Mouse (Mus musculus) liver, embryonic 15.5 days (tissue): ENCODE results near the gene Ammecr1. TPM values are rescaled to one million over a fixed set of nuclear protein-coding genes. Genes with fewer than 3 reads are reported as not detected.

Experiments
- ATAC-seq: fragments of 200-750 bp; cut with Nextera tagmentation; 2 replicates; pipeline ENCODE4 v1.8.0; 2017; ENCODE audit warnings: moderate number of reproducible peaks, mild to moderate bottlenecking, moderate library complexity; ENCODE audit not compliant: insufficient read depth
- H3K27ac ChIP-seq: fragments of 300-500 bp; sonication (generic); replicated peaks from 2 replicates; pipeline ENCODE4 v1.5.1; 2015; ENCODE audit warnings: mild to moderate bottlenecking, inconsistent platforms
- H3K27me3 ChIP-seq: fragments of 300-500 bp; sonication (generic); 2 replicates; pipeline ENCODE4 v1.6.1; 2015; ENCODE audit warnings: mild to moderate bottlenecking, inconsistent platforms
- H3K36me3 ChIP-seq: fragments of 300-500 bp; sonication (generic); replicated peaks from 2 replicates; pipeline ENCODE4 v1.6.1; 2015; ENCODE audit warnings: moderate library complexity, mild to moderate bottlenecking, inconsistent platforms
- H3K4me1 ChIP-seq: fragments of 300-500 bp; sonication (generic); replicated peaks from 2 replicates; pipeline ENCODE4 v1.6.1; 2015; ENCODE audit warnings: inconsistent platforms
- H3K4me2 ChIP-seq: fragments of 300-500 bp; sonication (generic); 2 replicates; pipeline ENCODE4 v1.6.1; 2015; ENCODE audit warnings: moderate library complexity, mild to moderate bottlenecking, inconsistent platforms
- H3K4me3 ChIP-seq: fragments of 300-500 bp; sonication (generic); replicated peaks from 2 replicates; pipeline ENCODE4 v1.5.1; 2015; ENCODE audit warnings: mild to moderate bottlenecking, inconsistent platforms
- H3K9ac ChIP-seq: fragments of 300-500 bp; sonication (generic); 2 replicates; pipeline ENCODE4 v1.6.1; 2015; ENCODE audit warnings: moderate library complexity, mild to moderate bottlenecking, inconsistent platforms
- H3K9me3 ChIP-seq: fragments of 300-500 bp; sonication (generic); replicated peaks from 2 replicates; pipeline ENCODE4 v1.6.1; 2016; ENCODE audit warnings: inconsistent platforms
- WGBS: fragments of 180-500 bp; shearing (Covaris S2); methylation state at CpG from one replicate; pipeline ENCODE4 v1.1.7; 2015; ENCODE audit warnings: mixed read lengths; ENCODE audit not compliant: insufficient replicate concordance; 5-methylcytosine and 5-hydroxymethylcytosine counted together
- polyA plus RNA-seq: library from polyadenylated mRNA; unstranded; fragments of >200 nt; fragmentation: Nextera tagmentation; extraction: Ambion mirVana; gene quantifications from 2 replicates; pipeline ENCODE4 v1.2.1, GENCODE M21; 2015

Gene Ammecr1
- polyA plus RNA-seq, 1 experiment from 2014 or later, result 10.9 TPM

DNA sequence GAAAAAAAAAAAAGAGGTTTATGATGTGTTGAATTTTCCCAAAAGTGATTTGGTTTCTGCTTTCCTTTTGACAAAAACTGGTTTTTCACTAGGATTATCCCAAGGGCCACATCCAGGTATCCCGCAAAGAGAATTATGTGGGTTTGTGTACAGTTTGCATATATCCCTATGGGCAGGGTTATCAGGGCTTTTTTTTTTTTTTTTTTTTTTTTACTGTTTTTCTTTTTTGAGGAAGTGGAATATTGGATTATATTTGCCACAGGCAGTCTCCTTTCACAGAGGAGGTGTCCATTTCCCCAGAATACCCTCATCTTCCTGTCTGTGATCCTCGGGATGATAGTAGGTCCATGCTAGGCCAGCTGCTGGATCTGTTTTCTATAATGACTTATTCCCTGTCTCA, 137.3 kb downstream of the Ammecr1 start:
- H3K9ac ChIP-seq, result no peak overlapping the region
- no peak for ATAC-seq
- no peaks in the 10 kb centered on the region for H3K9me3 ChIP-seq
- H3K27me3 ChIP-seq, result no peaks in the 10 kb centered on the region
- no peaks in the 10 kb centered on the region; the same call in 1 of the 2 replicates for H3K36me3 ChIP-seq
- H3K4me1 ChIP-seq, result peaks cover 8% of the 10 kb centered on the region
- H3K4me3 ChIP-seq, result no peak overlapping the region
- 60% methylated on average over 2 of the region's 2 CpGs for WGBS
- H3K4me2 ChIP-seq, result no peak overlapping the region
- H3K27ac ChIP-seq, result no peak overlapping the region

DNA sequence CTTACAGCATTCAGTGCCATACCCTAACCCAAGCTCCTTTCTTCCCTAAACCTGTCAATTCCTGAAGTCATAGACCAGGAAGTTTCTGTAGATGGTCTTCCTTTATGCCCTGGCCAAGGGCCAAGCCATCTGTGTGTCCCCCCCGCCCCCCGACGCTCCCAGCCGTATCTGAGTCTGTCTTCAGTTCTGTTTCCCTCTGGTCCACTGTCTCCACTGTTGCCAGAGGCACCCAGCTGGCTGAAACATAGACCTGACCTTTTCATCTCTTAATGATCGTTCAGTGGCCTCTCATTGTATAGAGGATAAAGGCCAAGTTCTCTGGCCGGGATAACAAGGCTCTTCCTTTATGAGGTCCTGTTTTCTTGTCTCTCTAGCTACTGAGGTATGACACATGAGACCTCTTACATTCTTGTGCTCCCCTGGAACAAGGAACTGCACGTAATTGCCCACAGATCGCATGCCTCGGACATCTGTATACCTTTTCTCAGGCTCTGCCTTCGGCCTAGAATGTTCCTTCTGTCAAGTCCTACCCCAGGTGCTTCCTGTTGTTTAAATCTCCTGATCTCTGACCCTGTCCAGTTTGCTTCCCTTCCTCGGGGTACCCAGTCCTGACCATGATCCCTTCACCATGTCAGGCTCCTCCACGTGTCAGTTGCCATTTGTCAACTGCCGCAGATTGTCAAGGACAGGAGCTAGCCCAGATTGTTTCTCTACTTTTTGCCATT, 138.2 kb downstream of the Ammecr1 start:
- no peaks in the 10 kb centered on the region for H3K9me3 ChIP-seq
- H3K4me2 ChIP-seq, result no peak overlapping the region
- peaks cover 8% of the 10 kb centered on the region for H3K4me1 ChIP-seq
- no peak overlapping the region for H3K4me3 ChIP-seq
- no peak for ATAC-seq
- no peak overlapping the region for H3K27ac ChIP-seq
- no peak overlapping the region for H3K9ac ChIP-seq
- whole genome bisulfite sequencing, result 70% methylated on average over 13 of the region's 13 CpGs
- no peaks in the 10 kb centered on the region for H3K27me3 ChIP-seq
- H3K36me3 ChIP-seq, result no peaks in the 10 kb centered on the region; the same call in 1 of the 2 replicates

DNA sequence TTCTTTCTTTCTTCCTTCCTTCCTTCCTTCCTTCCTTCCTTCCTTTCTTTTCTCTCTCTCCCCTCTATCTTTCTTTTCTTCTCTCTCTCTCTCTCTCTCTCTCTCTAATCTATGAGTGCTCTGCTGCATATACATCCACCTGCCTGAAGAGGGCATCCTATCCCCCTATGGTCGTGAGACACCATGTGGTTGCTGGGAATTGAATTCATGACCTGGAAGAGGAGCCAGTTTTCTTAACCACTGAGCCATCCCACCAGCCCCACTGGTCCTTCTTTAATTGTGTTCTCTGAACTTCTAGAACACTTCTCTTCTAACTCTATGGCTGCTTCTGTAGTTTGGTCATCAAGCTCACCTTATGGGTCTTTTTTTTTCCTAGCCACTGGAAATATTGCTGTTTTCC, 138.9 kb downstream of the Ammecr1 start:
- Histone ChIP-seq H3K27ac (no peak overlapping the region), H3K4me2 (no peak overlapping the region), H3K36me3 (no peaks in the 10 kb centered on the region), H3K9ac (no peak overlapping the region), H3K9me3 (no peaks in the 10 kb centered on the region), H3K4me1 (peaks cover 8% of the 10 kb centered on the region), H3K4me3 (no peak overlapping the region), H3K27me3 (no peaks in the 10 kb centered on the region)
- 20% methylated on average over 1 of the region's 1 CpGs for WGBS
- ATAC-seq, result no peak

DNA sequence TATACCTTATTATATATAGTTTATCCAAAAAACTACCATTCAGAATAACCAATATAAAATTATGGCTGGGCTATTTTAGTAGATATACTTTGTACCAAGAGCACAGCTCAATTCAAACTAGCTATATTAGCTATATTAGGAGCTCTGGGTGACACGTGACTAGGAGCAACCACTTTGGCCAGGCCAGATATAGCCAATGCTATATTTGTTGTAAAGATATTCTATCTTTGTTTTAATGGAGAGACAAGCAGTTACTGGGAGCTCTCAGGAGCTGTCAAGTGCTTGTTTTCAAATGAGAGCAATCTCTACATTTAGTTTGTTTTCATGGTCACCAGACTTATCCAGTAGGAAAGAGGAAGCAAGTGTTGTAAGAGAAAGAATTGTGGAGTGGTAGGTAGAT, 141.2 kb downstream of the Ammecr1 start:
- H3K27me3 ChIP-seq, result no peaks in the 10 kb centered on the region
- H3K27ac ChIP-seq, result no peak overlapping the region
- no peaks in the 10 kb centered on the region for H3K36me3 ChIP-seq
- no peak overlapping the region for H3K4me3 ChIP-seq
- no peaks in the 10 kb centered on the region for H3K9me3 ChIP-seq
- no peak for ATAC-seq
- H3K4me1 ChIP-seq, result peaks cover 8% of the 10 kb centered on the region
- no peak overlapping the region for H3K9ac ChIP-seq
- 72% methylated on average over 1 of the region's 1 CpGs for WGBS
- H3K4me2 ChIP-seq, result no peak overlapping the region

DNA sequence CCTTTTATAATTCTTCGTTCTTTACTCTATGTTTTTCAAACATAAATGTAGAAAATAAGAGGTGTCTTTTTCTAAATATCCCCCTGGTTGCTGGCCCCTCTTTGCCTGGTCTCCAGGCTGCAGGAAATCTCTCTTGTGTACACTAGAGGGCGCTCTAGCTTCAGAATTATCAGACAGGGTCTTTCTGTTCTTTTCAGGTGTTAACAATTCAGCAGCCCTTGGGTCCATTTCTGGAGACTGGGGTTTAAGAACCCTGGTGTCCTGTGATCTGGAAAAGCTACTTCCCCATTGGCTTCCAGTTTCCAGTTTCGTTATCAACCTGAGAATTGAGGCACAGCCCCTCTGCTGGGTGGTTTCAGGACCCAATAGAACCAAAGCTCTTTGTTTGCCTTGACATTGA, 144.7 kb downstream of the Ammecr1 start:
- H3K27me3 ChIP-seq, result no peaks in the 10 kb centered on the region
- H3K4me2 ChIP-seq, result no peak overlapping the region
- H3K36me3 ChIP-seq, result no peaks in the 10 kb centered on the region
- WGBS, result 39% methylated on average over 3 of the region's 3 CpGs
- no peak for ATAC-seq
- no peak overlapping the region for H3K4me3 ChIP-seq
- no peaks in the 10 kb centered on the region for H3K9me3 ChIP-seq
- H3K4me1 ChIP-seq, result no peaks in the 10 kb centered on the region
- H3K27ac ChIP-seq, result no peak overlapping the region
- H3K9ac ChIP-seq, result no peak overlapping the region

DNA sequence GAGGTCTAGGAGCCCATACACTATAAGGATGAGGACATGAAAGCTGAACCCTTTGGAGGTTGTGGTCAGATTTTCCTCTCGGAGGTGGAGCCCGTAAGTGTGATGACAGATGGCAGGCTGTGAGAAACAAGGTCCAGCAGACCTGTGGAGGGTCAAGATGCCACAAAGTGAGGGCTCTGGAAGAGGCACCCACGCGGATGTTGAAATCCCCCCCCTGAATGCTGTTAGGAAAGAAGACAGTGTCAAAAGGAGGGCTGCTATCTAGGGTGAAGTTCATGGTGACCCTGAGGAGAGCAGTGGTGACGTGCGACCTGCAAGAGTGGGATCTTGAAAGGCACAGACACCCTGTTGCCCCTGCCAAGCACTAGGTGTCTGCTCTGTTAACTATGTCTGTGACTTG, 145.3 kb downstream of the Ammecr1 start:
- Histone ChIP-seq H3K36me3 (no peaks in the 10 kb centered on the region), H3K9me3 (no peaks in the 10 kb centered on the region), H3K4me3 (no peak overlapping the region), H3K9ac (no peak overlapping the region), H3K27ac (no peak overlapping the region), H3K4me2 (no peak overlapping the region), H3K4me1 (no peaks in the 10 kb centered on the region), H3K27me3 (no peaks in the 10 kb centered on the region)
- no peak for ATAC-seq
- 81% methylated on average over 6 of the region's 6 CpGs for WGBS

DNA sequence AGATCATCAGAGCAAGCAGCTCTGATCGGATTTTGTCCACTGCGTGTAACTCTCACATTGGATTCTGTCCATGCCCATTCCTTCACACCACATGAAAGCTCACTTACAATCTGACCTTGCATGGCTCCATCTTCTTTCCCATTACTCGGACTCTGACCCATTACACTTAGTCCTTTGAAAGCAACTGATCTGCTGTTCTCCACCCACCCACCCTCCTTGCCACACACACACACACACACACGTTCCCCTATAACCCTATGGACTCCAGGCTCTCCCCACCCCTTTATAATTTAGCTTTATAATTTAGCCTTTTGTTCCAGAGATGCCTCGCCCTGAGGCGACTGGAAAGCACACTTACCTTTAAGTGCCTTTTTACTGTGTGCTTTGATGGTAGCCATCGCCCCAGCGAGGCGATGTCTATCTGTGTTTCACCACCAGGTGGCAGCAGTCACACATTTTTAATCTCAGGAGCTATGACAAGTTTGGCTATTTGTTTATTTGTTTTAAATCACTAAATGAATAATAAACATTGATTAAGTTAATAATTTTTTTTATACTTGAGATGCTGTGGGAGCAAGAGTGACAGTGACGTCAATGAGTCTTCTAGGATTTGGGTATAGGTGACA, 148.4 kb downstream of the Ammecr1 start:
- H3K9me3 ChIP-seq, result no peaks in the 10 kb centered on the region
- no peaks in the 10 kb centered on the region for H3K27me3 ChIP-seq
- H3K27ac ChIP-seq, result no peak overlapping the region
- no peak overlapping the region for H3K9ac ChIP-seq
- no peak for ATAC-seq
- H3K4me3 ChIP-seq, result no peak overlapping the region
- 47% methylated on average over 10 of the region's 10 CpGs for WGBS
- no peak overlapping the region for H3K4me2 ChIP-seq
- H3K4me1 ChIP-seq, result no peaks in the 10 kb centered on the region
- no peaks in the 10 kb centered on the region for H3K36me3 ChIP-seq

DNA sequence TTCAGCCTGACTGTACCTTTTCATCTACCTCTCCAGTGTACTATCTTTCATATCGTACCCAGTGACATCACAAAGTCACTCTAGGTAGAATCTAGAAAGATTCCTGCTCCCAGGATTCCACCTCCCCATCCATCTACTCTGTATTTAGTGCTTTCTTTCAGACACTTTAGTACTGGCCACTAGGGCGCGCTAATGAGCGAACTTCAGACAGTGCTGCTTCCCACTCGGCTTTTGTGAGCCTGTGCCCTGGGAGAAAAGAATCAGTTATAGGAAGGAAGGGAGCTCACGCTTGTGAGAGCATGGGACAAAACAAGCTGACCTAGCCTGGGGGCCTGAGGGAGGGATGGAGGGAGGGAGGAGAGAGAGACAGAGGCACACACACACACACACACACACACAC, 153.4 kb downstream of the Ammecr1 start:
- H3K27ac ChIP-seq, result no peak overlapping the region
- H3K36me3 ChIP-seq, result 0 out of 2 replicates have a peak, but pooled peaks cover 7% of the 10 kb centered on the region
- no peaks in the 10 kb centered on the region for H3K27me3 ChIP-seq
- no peak overlapping the region for H3K4me2 ChIP-seq
- 29% methylated on average over 6 of the region's 6 CpGs for WGBS
- ATAC-seq, result no peak
- H3K9ac ChIP-seq, result no peak overlapping the region
- H3K4me1 ChIP-seq, result no peaks in the 10 kb centered on the region
- no peak overlapping the region for H3K4me3 ChIP-seq
- no peaks in the 10 kb centered on the region for H3K9me3 ChIP-seq

DNA sequence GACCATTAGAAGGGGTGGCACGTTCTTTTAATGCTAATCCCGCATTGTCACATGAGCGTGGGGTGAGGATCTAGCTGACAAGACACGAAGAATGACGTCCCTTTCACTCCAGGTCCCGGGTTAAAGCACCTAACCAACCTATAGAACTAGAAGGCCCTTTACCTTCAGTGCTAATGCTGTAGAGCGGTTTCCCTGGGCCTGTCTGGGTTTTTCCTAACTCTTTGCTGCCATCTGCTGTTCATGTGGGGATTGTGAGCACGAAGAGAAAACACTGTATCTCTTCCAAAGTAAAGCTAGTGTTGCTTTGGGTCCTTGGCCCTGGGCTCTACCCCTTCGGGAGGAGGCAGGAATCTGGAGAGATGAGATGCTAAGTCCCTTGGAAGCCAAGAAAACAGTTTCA, 158.1 kb downstream of the Ammecr1 start:
- H3K4me2 ChIP-seq, result no peak overlapping the region
- H3K9me3 ChIP-seq, result no peaks in the 10 kb centered on the region
- no peaks in the 10 kb centered on the region for H3K27me3 ChIP-seq
- 43% methylated on average over 9 of the region's 9 CpGs for WGBS
- no peak overlapping the region for H3K9ac ChIP-seq
- H3K4me3 ChIP-seq, result no peak overlapping the region
- H3K4me1 ChIP-seq, result no peaks in the 10 kb centered on the region
- no peak for ATAC-seq
- no peak overlapping the region for H3K27ac ChIP-seq
- H3K36me3 ChIP-seq, result 0 out of 2 replicates have a peak, but pooled peaks cover 11% of the 10 kb centered on the region

DNA sequence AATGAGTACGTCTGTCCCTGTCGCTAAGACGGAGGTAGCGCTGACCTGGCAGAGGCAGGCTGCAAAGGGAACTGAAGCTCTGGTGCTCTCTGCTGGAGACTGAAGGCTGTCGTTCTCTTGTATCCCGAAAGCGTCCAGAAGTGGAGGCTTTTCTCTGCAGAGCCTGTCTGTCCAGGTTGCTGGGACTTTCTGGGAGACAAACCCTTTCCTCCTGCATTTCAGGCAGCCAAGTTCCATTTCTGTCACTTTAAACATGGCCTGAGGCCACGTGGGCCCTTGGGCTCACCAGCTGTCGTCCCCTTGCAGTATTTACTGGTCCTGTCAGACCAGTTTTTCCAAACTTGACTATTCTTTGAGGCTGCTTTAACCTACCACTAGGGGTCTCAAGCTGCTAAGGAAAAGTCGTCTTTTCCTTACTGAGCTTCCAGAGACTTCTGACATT, 159.9 kb downstream of the Ammecr1 start:
- no peak for ATAC-seq
- Histone ChIP-seq H3K9me3 (no peaks in the 10 kb centered on the region), H3K4me3 (no peak overlapping the region), H3K36me3 (0 out of 2 replicates have a peak, but pooled peaks cover 11% of the 10 kb centered on the region), H3K4me2 (no peak overlapping the region), H3K27ac (no peak overlapping the region), H3K4me1 (no peaks in the 10 kb centered on the region), H3K27me3 (no peaks in the 10 kb centered on the region), H3K9ac (no peak overlapping the region)
- WGBS, result 58% methylated on average over 10 of the region's 10 CpGs

DNA sequence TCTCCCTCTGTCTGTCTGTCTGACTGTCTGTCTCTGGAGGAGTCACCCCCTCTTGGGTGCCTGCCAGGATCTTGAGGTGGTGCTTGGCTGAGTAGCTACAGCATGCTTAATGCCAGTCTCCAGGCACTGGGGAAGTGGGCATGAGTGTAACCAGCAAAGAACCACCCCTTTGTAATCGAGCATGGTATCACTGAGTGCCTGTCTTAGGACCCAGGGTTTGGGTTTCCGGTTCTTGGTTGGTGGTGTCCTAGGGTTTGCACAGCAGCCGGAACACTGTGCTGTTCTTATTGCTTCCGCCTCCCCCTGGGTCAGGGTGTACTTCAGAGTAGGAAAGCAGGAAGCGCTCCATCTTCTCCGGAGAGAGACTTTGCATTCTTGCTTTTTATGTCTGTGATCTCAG, 160.4 kb downstream of the Ammecr1 start:
- 0 out of 2 replicates have a peak, but pooled peaks cover 11% of the 10 kb centered on the region for H3K36me3 ChIP-seq
- H3K27me3 ChIP-seq, result no peaks in the 10 kb centered on the region
- no peak overlapping the region for H3K9ac ChIP-seq
- no peak overlapping the region for H3K4me2 ChIP-seq
- 70% methylated on average over 6 of the region's 6 CpGs for WGBS
- ATAC-seq, result no peak
- no peaks in the 10 kb centered on the region for H3K4me1 ChIP-seq
- no peak overlapping the region for H3K27ac ChIP-seq
- no peaks in the 10 kb centered on the region for H3K9me3 ChIP-seq
- no peak overlapping the region for H3K4me3 ChIP-seq
